Mouse (Mus musculus) layer of hippocampus, postnatal 10 days (tissue): ENCODE data around the gene Zbtb7a. TPM values are rescaled to one million over a fixed set of nuclear protein-coding genes. Genes with fewer than 3 reads are reported as not detected.

Experiments
- DNase-seq, 2 experiments: peaks; one replicate each; pipeline ENCODE4 v3.0.0; 2021; ENCODE audit warnings: low spot score in 2 of 2
- total RNA-seq, 2 experiments: library from RNA; stranded (reverse); gene quantifications; 2 replicates each; pipeline ENCODE4 v1.2.3; 2021

The Zbtb7a gene
- total RNA-seq, 2 experiments from 2014 or later, result 38.4 to 45.2 TPM

GRCm38 (mm10) chr10:81138821-81139528, 4.0 kb downstream of the Zbtb7a start:
- no peak for DNase-seq

- DNase-seq, result no peak
These were observed 4.5 kb downstream of the Zbtb7a start for GRCm38 (mm10) chr10:81139529-81139846.

GRCm38 (mm10) chr10:81140005-81140404, 5.0 kb downstream of the Zbtb7a start:
- no peak for DNase-seq

- peak in 1 of 2 experiments; percentile 31 for DNase-seq
These were observed 5.9 kb downstream of the Zbtb7a start for GRCm38 (mm10) chr10:81140717-81141454.

- DNase-seq, result no peak
These were observed 6.6 kb downstream of the Zbtb7a start for GRCm38 (mm10) chr10:81141455-81142210.

GRCm38 (mm10) chr10:81142551-81142981, 7.5 kb downstream of the Zbtb7a start:
- peak in 1 of 2 experiments; percentile 49 for DNase-seq

- peak in 1 of 2 experiments; percentile 28 for DNase-seq
These were observed 8.2 kb downstream of the Zbtb7a start for GRCm38 (mm10) chr10:81143157-81143633.

GRCm38 (mm10) chr10:81143845-81144437, 8.9 kb downstream of the Zbtb7a start:
- no peak for DNase-seq

GRCm38 (mm10) chr10:81144667-81145066, 9.6 kb downstream of the Zbtb7a start:
- no peak for DNase-seq

GRCm38 (mm10) chr10:81145307-81145706, 10.3 kb downstream of the Zbtb7a start:
- no peak for DNase-seq

- no peak for DNase-seq
These were observed 10.8 kb downstream of the Zbtb7a start for GRCm38 (mm10) chr10:81145778-81146177.

- no peak for DNase-seq
These were observed 11.3 kb downstream of the Zbtb7a start for GRCm38 (mm10) chr10:81146296-81146695.

GRCm38 (mm10) chr10:81151261-81151660, 16.2 kb downstream of the Zbtb7a start:
- DNase-seq, result no peak

- no peak for DNase-seq
These were observed 17.6 kb downstream of the Zbtb7a start for GRCm38 (mm10) chr10:81152609-81153008.

- DNase-seq, result no peak
These were observed 19.3 kb downstream of the Zbtb7a start for GRCm38 (mm10) chr10:81154313-81154712.

GRCm38 (mm10) chr10:81154736-81155135, 19.7 kb downstream of the Zbtb7a start:
- no peak for DNase-seq

GRCm38 (mm10) chr10:81161602-81162317, 26.7 kb downstream of the Zbtb7a start:
- no peak for DNase-seq

- DNase-seq, result no peak
These were observed 27.3 kb downstream of the Zbtb7a start for GRCm38 (mm10) chr10:81162318-81162652.

- DNase-seq, result no peak
These were observed 30.1 kb downstream of the Zbtb7a start for GRCm38 (mm10) chr10:81165118-81165517.

- peak; percentile 100 for DNase-seq
These were observed 32.4 kb downstream of the Zbtb7a start, which contains the start of gene Pias4 for GRCm38 (mm10) chr10:81167200-81168086. Gene Pias4 (minus strand): TSS chr10:81167923.
